Mouse (Mus musculus) embryonic fibroblast, embryonic 13.5 days (primary cell): ENCODE data around the gene Tubg2. TPM values are rescaled to one million over a fixed set of nuclear protein-coding genes. Genes with fewer than 3 reads are reported as not detected.

Experiments
- H3K27ac ChIP-seq: 2 replicates; pipeline ENCODE4 v1.5.1; 2012; ENCODE audit warnings: low read length, control low read depth, inconsistent platforms; ENCODE audit not compliant: insufficient read depth
- H3K4me1 ChIP-seq: 2 replicates; pipeline ENCODE4 v1.6.1; 2011; ENCODE audit warnings: low read length; ENCODE audit not compliant: control insufficient read depth, insufficient read depth
- H3K4me3 ChIP-seq: 2 replicates; pipeline ENCODE4 v1.5.1; 2011; ENCODE audit warnings: mild to moderate bottlenecking, control low read depth, low read length; ENCODE audit not compliant: insufficient read depth
- CTCF ChIP-seq: IDR thresholded peaks from 2 replicates; pipeline ENCODE4 v1.5.1; 2011; ENCODE audit warnings: mild to moderate bottlenecking, control low read depth, low read length, moderate library complexity, borderline replicate concordance; ENCODE audit not compliant: insufficient read depth
- POLR2A ChIP-seq: IDR thresholded peaks from 2 replicates; pipeline ENCODE4 v1.6.1; 2011; ENCODE audit warnings: low read depth, mild to moderate bottlenecking, control low read depth, low read length, moderate library complexity
- polyA plus RNA-seq: library from polyadenylated mRNA; stranded (reverse); fragments of >200 nt; gene quantifications from 2 replicates; pipeline ENCODE4 v1.2.4, GENCODE M21; 2011; ENCODE audit warnings: low read depth; ENCODE audit not compliant: missing spikeins, insufficient read length

The Tubg2 gene
- polyA plus RNA-seq, 1 experiment: 6.1 TPM

DNA sequence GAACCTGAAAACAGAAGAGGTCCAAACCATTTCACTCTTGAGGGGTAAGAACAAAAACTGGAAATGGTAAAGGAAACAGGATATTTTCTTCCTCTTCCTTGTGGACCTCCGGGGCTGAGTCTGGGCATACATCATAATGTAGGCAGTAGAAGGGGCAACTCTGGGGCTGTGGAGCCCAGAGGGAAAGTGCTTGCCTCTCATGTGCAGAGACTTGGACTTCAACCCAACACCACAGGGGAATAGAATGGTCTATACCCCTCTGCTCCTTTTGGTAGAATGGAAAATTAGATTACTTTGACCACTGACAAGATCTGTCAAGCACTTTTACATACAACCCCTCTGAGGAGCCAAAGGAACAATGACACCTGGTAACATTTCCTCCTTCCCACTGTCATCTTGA lies 39.4 kb downstream of the Tubg2 start:
- Histone ChIP-seq H3K4me3 (no peak overlapping the region), H3K4me1 (peaks cover 3% of the 10 kb centered on the region), H3K27ac (no peak overlapping the region)
- TF ChIP-seq CTCF (no peak), POLR2A (no peak)

DNA sequence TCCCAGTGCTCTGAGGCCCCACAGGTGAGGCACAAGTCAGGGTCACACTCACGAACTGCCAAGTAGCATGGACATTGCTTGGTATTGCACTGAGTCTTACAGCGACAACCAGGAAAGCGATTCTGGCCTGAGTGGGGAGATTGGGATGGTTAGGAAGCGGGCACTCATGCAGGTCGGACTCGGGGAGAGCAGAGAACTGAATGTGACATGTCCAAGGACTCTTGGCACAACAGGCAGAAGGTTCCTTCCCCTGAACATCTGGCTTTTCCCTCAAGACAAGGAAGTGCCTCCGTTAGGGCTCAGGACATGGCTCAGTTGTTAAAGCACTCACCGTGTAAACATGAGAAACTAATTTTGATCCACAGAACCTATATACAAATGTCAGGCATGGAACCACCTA lies 39.9 kb downstream of the Tubg2 start:
- H3K4me3 ChIP-seq: no peak overlapping the region
- TF ChIP-seq POLR2A (no peak), CTCF (no peak)

DNA sequence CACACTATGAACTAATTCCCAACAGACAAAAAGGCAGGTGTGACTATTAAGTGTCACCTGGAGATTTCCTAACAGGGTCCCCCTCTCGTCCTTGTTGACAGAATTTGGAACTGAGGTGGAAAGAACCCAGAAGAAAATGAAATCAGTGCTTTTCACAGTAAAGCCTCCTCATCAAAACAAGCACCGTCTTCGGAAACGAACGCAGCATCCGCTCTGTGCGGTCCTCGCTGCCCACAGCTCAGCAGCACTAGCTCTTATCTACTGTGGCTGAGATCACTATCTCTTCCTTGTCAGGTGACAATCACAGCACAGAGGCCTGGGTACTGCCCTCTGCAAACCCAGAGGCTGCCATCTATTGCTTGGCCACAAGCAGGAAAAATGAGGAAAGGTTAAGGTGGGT lies 40.5 kb downstream of the Tubg2 start:
- no peak overlapping the region for H3K27ac ChIP-seq
- TF ChIP-seq CTCF: no peak
- TF ChIP-seq POLR2A: no peak
- H3K4me1 ChIP-seq: no peaks in the 10 kb centered on the region; the same call in 1 of the 2 replicates
- no peak overlapping the region for H3K4me3 ChIP-seq

More for the DNA sequence above, 39.9 kb downstream of the Tubg2 start:
- Histone ChIP-seq H3K27ac (no peak overlapping the region), H3K4me1 (peaks cover under 1% of the 10 kb centered on the region; the same call in 1 of the 2 replicates)

DNA sequence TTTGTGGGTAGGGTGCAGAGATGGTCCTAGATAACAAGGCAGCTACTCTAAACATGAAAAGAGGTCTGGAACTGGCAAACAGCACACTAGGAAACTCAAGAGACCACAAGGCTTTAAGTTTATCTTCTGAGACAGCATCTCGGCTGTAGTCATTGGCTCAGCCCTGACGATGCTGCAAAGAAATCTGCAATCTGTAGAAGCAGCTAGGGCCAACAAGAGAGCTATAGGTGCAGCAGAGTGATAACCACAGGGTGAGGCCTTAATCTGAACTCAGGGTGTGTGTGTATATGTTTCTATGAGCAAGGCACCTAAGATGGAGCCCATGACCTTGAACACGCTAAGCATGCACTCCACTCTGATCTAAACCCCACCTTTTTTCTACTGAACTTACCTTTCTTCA lies 43.8 kb downstream of the Tubg2 start:
- TF ChIP-seq CTCF (no peak), POLR2A (no peak)
- no peaks in the 10 kb centered on the region for H3K4me1 ChIP-seq
- no peak overlapping the region for H3K4me3 ChIP-seq
- no peak overlapping the region for H3K27ac ChIP-seq

DNA sequence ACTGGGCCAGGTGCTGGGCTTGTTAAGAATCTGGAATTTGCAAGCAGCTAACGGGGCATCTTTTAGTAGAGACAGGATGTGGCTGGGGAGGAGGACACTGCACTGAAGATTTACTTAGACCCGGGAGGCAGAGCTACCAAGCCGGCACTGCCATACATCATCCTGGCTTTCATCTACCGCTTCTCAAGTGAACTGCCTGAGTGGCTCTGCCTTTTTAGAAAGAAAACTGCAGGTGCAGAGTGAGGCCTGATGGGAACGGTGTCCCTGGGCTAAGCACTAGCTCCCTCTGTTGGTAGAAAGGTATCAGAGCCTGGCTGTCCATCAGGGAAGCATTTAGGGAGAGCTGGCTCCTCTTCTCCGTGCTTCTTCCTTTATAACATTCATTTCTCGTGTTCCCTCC lies 45.3 kb downstream of the Tubg2 start:
- H3K27ac ChIP-seq: no peak overlapping the region
- no peak for TF ChIP-seq POLR2A
- peak; percentile 86 for TF ChIP-seq CTCF
- no peak overlapping the region for H3K4me3 ChIP-seq
- no peaks in the 10 kb centered on the region for H3K4me1 ChIP-seq

Other genes starting within 250 kb of the Tubg2 start
- gene Stat3, start 216.4 kb upstream of the Tubg2 start, polyA plus RNA-seq: 122 and 158 TPM in 2 replicates
- gene Cavin1, start 185.0 kb upstream of the Tubg2 start, polyA plus RNA-seq: 387 and 486 TPM in 2 replicates
- gene Atp6v0a1, start 146.5 kb upstream of the Tubg2 start, polyA plus RNA-seq: 43.7 and 50.7 TPM in 2 replicates
- gene Naglu, start 85.9 kb upstream of the Tubg2 start, polyA plus RNA-seq: 21.8 and 24.9 TPM in 2 replicates
- gene Hsd17b1, start 77.5 kb upstream of the Tubg2 start, polyA plus RNA-seq: 1.2 and 5.2 TPM in 2 replicates
- gene Coasy, start 73.3 kb upstream of the Tubg2 start, polyA plus RNA-seq: 14.9 and 15.0 TPM in 2 replicates
- gene Mlx, start 68.6 kb upstream of the Tubg2 start, polyA plus RNA-seq: 29.9 and 30.1 TPM in 2 replicates
- 10.3 and 12.9 TPM in 2 replicates for gene Psmc3ip, start 60.5 kb upstream of the Tubg2 start, polyA plus RNA-seq
- 29.8 and 34.1 TPM in 2 replicates for gene Retreg3, start 36.0 kb upstream of the Tubg2 start, polyA plus RNA-seq
- gene Tubg1, start 36.0 kb upstream of the Tubg2 start, polyA plus RNA-seq: 34.8 and 36.2 TPM in 2 replicates
- 3.0 TPM in 2 replicates for gene Cntnap1, start 14.6 kb downstream of the Tubg2 start, polyA plus RNA-seq
- 7.1 and 11.5 TPM in 2 replicates for gene Plekhh3, start 15.4 kb downstream of the Tubg2 start, polyA plus RNA-seq
- not detected in 2 replicates for gene Ccr10, start 19.5 kb downstream of the Tubg2 start, polyA plus RNA-seq
- 13.9 and 14.4 TPM in 2 replicates for gene Ezh1, start 70.6 kb downstream of the Tubg2 start, polyA plus RNA-seq
- 2.3 and 2.7 TPM in 2 replicates for gene Ramp2, start 90.1 kb downstream of the Tubg2 start, polyA plus RNA-seq
- gene Vps25, start 97.8 kb downstream of the Tubg2 start, polyA plus RNA-seq: 99.4 and 135 TPM in 2 replicates
- gene Wnk4, start 104.7 kb downstream of the Tubg2 start, polyA plus RNA-seq: 1.8 and 2.0 TPM in 2 replicates
- 0.87 and 1.0 TPM in 2 replicates for gene Cntd1, start 123.1 kb downstream of the Tubg2 start, polyA plus RNA-seq
- gene Coa3, start 123.2 kb downstream of the Tubg2 start, polyA plus RNA-seq: 77.1 and 78.8 TPM in 2 replicates
- gene Becn1, start 146.4 kb downstream of the Tubg2 start, polyA plus RNA-seq: 77.3 and 86.3 TPM in 2 replicates
- 127 and 143 TPM in 2 replicates for gene Psme3, start 160.3 kb downstream of the Tubg2 start, polyA plus RNA-seq
- 1.3 and 1.7 TPM in 2 replicates for gene Aoc2, start 169.2 kb downstream of the Tubg2 start, polyA plus RNA-seq
- gene Aoc3, start 174.7 kb downstream of the Tubg2 start, polyA plus RNA-seq: 2.7 and 4.2 TPM in 2 replicates
- gene G6pc, start 211.7 kb downstream of the Tubg2 start, polyA plus RNA-seq: not detected in 2 replicates